Mouse (Mus musculus) adrenal gland, postnatal 4 days (tissue): ENCODE data around the gene Mrto4. TPM values are rescaled to one million over a fixed set of nuclear protein-coding genes. Genes with fewer than 3 reads are reported as not detected.

Source experiments
- DNase-seq, 2 experiments: peaks; one replicate each; pipeline ENCODE4 v3.0.0; 2021 to 2022; ENCODE audit warnings: low spot score in 2 of 2, mixed read lengths in 2 of 2
- total RNA-seq, 2 experiments: library from RNA; stranded (reverse); gene quantifications; 2 replicates each; pipeline ENCODE4 v1.2.3; 2021

Mrto4 gene
- total RNA-seq, 2 experiments from 2014 or later = 71.0 to 71.8 TPM

DNA sequence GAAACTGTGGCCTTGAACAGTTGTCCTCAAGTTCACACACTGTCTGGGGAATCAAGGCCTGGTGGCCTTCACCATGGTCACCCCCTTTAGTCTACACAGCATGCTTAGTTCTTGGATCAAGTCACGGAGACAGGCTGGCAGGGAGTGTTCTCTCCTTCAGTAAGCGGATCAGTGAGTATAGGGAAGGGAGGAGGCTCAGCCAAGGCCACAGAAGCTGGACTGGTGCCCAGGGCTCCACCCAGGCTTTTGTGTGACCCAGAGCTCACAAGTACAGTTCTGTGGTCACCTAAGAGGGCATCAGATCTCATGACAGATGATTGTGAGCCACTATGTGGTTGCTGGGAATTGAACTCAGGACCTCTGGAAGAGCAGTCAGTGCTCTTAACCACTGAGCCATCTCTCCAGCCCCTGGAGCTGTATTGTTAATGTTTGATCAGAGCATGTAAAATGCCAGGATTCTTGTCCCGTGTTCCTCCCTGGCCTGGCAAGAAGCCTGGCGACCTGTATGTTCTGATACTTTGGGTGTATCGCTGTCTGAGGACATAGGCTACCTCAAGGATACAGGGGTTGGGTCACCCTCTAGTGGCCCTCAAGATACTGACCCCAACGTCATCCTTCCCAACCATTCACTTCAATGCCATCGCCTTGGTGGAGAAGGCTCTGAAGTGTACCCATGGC lies 10.7 kb downstream of the Mrto4 start:
- DNase-seq = peak; percentile 42 to 63

DNA sequence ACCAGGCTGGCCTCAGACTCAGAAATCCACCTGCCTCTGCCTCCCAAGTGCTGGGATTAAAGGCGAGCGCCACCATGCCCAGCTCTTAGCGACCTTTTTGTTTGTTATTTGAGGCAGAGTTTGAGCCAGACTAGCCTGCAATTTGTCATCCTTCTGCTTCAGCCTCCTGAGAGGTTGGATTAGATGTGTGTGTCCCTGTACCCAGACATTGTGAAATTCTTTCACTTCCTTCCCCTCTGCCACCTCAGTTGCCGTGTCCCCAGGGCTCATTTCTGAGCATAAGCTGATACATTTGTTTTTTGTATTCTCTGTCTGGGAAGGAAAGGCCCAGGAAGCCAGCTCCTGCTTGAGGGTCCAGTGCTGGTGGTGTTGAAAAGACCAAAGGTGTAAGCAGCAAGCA lies 11.5 kb downstream of the Mrto4 start:
- DNase-seq = no peak

DNA sequence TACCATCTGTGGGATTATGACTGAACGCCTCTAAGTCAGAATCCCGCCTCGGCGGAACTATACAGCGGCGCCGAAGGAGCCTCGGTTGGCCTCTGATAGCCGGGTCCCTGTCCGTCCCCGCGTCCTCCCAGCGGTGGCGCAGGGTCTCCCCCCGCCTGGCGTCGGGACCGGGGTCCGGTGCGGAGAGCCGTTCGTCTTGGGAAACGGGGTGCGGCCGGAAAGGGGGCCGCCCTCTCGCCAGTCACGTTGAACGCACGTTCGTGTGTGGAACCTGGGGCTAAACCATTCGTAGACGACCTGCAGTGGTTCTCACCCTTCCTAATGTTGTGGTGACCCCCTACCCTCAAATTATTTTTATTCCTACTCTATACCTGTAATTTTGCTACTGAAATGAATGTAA lies 14.2 kb downstream of the Mrto4 start:
- no peak for DNase-seq

DNA sequence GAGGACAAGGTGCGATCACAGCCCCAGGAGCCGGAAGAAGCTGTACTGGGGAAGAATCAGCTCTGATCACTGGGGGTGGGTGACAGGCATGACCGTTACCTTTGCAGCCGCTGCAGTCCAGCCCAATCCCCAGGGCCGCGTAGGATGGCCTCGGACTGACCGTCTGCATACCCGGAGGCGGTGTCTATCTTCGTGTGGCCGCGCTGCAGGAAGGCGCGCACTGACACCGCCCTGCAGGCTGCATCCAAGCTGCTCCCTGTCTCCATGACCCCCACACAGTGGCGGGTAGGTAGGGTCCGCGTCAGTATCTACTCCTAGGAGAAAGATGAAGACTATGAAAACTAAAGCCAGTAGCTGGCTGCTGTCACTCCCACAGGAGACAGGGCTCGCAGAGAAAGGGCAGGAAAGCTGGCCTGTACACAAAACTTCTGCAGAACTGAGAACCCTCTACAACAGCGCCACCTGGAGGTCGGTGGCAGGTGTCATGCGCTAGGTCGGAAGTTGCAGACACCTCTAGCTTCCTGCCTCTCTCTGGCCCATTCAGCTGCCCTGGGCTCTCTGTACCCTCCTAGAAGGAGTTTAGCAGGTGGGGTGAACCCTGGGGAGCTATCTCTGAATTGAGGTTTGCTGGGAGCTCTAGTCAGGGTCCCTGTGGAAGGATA lies 15.4 kb downstream of the Mrto4 start:
- DNase-seq = peak; percentile 57 to 68

DNA sequence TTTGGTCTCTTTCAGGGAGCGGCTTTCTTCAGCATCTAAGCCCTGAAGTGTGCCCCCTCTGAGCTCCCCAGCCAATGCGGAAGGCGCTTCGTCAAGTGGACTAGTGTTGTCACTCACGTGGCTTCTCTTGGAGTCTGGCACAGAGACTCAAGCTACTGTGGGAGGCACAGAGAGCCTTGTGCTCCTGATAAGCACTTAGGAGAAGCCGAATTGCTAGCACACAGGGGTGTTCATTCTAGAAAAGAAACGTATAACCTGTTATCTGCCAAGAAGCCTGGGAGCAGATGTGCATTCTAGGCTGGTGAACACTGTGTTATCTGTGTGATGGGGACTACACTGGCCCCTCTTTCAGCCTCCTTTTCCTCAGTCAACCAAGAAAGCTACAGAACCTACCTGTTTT lies 16.9 kb downstream of the Mrto4 start:
- DNase-seq = no peak

DNA sequence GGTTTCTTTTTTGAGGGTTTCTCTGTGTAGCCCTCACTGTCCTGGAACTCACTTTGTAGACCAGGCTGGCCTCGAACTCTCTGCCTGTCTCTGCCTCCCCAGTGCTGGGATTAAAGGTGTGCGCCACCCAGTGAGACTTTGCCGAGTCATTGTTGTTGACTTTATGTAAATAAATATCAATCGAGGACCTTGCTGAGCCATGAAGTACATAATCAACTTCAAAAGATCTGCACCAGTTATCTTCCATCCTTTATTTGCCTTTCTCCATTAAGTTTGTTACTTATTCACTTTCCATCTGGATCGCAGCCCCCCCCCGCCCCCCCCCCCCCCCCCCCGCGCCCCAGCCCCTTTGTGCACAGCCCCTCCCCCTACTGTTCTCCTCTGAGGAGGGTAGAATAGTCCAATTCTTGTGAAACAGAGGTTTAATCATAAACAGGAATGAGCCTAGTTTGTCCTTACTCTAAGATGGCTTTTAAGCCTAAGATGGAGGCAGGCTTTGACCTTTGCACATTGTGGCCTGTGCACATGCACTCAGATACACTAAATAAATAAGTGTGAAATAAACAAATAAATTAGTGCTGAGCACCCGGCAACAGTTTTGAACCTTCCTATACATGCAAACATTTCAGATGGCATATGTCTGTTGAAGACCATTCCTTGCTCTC lies 17.6 kb downstream of the Mrto4 start:
- DNase-seq = no peak

DNA sequence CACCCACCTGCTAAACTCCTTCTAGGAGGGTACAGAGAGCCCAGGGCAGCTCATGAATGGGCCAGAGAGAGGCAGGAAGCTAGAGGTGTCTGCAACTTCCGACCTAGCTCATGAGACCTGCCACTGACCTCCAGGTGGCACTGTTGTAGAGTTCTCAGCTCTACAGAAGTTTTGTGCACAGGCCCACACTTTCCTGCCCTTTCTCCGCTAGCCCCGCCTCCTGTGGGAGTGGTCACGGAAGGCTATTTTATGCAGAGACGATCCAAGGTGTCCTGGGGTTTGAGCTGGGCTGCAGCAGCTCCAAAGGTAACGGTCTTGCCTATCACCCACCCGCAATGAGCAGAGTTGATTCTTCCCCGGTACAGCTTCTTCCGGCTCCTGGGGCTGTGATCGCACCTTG lies 21.8 kb downstream of the Mrto4 start:
- peak in 1 of 2 experiments; percentile 56 for DNase-seq

DNA sequence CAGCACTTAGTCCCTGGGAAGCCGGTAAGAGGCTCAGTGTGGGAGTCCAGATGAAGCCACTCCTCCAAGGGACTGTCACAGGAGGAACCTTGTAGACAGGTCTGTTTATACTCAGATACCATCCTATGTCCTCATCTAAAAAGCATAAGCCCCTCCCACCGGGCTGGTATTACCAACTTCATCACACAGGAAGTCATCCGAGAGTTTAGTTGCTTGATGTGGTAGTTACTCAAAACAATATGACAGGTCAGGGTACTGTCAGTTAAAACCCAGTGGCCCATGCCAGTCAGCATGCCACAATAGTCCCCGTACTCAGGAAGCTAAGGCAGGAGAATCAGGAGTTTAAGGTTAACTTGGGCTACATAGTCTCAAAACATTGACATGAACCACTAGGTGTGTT lies 32.6 kb downstream of the Mrto4 start:
- DNase-seq = no peak

DNA sequence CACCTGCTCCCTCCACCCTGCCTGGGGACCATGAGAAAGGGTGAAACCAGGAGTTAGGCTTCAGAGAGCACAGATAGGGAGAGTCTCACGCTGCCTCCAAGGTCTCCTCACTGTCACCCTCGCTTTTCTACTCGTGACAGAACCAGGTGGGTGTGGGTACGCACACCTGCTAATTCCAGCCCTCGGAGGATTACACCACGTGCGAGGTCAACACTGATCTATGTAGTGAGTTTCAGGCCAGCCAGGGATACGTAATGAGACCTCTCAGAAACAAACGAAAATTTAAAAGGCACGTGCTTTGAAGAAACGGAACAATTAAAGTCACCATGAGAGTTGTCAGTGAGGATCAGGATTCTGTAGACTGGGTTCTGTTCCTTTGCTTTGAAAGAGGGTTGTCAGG lies 33.9 kb downstream of the Mrto4 start:
- no peak for DNase-seq

DNA sequence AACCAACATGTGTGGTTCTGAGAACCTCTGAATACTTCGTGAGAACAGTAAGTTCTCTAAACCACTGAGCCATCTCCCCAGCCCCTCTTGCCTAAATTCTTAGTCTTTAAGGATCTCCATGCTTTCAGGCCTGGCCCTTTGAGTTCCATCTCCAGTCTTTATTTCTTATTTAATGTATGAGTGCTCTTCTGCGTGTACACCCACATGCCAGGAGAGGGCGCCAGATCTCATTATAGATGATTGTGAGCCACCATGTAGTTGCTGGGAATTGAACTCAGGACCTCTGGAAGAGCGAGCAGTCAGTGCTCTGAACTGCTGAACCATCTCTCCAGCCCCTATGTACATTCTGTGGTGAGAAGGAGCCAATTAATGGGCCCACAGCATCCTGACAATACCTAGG lies 39.7 kb downstream of the Mrto4 start:
- DNase-seq = no peak

DNA sequence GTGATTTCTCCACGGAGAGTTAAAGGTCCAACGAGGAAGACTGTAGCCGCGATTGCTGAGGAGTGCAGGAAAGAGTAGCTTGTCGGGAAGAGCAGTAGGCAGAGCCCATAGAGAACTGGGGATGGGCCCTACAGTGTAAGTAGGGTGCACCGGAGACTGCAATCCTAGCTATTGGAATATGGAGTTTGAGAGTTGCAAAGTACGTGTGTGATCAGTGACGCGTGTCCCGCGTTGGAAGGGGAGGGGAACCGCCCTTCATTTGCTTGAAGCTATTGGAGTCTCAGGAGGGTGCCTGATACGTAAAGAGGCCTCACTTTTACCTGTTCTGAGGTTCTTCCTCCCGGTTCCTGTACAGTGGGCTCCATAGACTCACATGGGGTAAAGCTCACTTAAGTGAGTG lies 40.7 kb downstream of the Mrto4 start:
- DNase-seq = no peak

DNA sequence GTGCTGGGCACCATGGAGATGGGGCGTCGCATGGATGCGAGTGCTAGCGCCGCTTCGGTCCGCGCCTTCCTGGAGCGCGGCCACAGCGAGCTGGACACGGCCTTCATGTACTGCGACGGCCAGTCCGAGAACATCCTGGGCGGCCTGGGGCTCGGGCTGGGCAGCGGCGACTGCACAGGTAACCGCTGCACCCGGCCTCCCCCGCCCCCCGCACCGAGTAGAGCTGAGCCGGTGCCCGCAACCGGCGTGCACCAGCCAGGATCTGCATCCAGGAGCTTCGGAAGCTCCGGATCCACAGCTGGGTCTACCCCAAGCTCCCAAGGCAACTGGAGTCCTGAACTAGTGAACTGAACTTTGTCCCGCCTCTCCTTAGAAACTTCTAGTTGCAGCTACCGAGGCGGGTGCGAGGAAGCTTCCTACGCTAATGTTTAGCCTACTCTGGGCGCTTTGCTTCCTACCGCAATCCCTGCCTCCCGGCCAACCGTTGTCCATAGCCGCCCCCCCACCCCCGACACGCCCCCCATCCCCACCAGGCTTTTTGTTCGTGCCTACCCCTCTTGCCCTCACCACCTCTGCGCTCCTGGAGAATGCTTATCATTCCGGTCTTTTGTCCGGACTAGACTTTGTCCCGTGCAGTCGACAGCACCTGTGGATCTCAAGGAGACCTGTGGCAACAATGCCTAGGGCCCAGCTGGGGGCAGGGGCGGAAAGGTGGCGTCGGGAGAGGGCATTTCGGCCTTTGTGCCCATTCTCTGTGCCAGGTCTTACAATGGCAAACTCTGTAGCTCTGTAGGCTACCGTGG lies 41.3 kb downstream of the Mrto4 start:
- DNase-seq = no peak

DNA sequence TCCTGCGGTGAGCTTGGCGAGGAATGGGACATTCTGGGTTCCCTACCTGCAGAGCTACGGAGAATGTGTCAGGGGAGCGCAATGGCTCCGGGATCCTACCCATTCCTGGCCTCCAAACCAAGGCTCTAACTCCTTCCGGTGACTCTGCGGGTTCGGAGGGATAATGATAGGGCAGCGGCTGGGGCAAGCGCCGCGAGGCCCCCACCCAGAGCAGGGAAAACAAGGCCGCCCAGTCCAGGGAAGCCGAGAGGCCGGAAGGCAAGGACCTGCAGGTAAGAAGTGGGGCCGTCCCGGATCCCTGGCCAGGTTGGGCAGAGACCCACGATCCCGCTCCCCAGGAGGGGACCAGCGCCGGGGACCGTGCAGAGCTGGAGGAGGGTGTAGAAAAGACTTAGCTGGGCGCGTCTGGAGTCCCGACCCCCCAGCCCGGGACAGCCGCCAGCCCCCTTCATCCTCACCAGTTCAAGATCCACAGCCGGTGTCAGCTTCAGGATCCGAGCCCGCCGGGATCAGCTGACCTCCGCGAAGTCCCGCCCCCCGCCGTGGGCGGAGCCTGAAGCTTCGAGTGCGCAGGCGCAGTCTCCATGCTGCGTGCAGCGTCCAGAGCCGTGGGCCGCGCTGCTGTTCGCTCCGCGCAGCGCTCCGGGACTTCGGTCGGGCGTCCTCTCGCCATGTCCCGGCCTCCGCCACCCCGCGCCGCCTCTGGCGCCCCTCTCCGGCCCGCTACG lies 42.0 kb downstream of the Mrto4 start, which contains the start of the genes Pqlc2 and Akr7a5:
Gene Pqlc2 (minus strand): TSS at position 538 of the 728 bp plus-strand sequence.
Gene Akr7a5 (plus strand): TSS at position 574 of the 728 bp plus-strand sequence.
- DNase-seq = peak; percentile 96 to 98

DNA sequence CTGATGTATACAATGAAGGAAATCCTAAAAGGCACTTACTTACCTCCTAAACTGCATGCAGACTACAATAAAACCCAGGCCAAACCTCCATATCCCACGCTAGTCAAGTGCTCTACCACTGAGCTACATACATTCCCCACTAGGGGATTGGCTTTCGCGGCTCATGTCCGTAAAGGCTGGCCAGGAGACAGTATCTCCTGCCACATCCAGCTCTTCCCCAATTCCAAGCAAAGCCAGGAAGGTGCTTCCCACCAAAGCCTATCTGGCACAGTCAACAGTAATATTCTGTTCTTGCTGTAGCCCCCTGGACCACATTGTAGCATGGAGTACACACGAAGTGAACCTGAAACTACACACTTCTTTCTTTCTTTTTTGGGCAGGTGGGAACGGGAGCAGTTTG lies 42.7 kb downstream of the Mrto4 start:
- DNase-seq = no peak

DNA sequence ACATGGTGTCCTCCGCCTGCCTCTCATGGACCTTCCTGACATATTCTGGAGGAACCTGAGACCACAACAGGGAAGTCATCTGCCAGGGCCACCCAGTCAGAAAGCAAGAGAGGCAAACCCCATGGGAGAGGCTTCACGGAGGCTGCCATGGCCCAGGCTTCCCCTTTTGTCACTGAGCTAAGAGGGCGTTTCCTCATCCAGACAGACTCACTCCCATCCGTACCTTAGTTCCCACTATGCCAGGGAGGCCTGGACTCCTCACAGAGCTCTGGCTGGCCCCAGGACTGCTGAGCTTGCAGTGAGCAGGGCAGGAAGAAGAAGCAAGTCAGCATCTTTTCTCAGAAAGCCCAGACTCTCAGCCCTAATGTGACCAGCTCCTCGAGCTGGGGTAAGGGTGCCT lies 44.5 kb downstream of the Mrto4 start:
- DNase-seq = no peak

DNA sequence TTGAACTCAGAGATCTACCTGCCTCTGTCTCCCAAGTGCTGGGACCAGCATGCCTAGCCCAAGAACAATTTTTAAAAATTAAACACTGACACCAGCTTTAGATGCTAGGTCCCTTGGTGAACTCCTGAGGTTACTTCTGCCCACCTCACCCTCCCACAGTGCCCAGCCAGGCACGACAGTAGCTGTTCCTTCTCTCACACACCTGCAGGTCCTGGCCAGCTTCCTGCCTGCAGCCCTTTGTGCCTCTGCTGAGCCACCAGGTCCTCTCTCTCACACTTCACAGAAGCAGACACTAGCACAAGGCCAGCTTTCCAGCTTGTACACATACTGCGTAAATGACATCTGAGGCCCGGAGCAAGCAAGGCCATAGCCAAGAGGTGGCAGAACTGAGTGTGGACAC lies 46.9 kb downstream of the Mrto4 start:
- DNase-seq = no peak

DNA sequence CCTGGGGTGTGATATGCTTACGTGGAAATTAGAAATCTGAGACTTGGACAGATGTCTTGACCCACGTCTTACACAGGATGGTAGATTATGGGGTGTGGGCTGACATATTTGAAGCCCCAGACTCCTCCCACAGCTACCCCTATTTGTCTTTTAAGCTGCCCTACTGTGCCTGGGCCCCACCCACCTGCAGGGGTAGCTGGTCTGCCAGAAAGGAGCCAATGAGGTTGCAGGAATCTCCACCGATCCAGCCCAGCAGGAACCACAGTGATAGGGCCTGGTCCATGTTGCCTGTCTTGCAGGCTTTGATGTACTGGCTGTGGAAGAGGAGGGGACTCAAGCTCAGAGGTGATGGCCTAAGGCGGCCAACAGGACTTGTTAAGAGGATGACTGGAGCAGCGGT lies 50.1 kb downstream of the Mrto4 start:
- no peak for DNase-seq

DNA sequence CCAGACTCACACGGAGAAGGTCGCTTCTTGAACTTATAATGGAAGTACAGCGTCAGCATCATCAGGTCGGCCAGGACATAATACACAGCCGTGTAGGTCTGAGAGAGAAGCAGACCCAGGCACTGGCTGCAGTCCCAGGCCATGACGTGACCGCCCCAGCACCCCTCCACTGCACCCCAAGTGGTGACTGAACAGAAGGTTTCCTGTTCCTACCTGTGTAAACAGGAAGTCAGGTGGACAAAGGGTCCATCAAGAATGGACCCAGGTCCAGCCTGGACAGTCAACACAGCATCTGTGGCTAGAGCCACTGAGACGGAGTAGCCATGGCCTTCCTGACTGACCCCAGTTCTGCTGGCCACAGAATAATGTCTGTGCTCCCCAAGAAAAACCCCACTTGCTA lies 50.6 kb downstream of the Mrto4 start:
- no peak for DNase-seq

DNA sequence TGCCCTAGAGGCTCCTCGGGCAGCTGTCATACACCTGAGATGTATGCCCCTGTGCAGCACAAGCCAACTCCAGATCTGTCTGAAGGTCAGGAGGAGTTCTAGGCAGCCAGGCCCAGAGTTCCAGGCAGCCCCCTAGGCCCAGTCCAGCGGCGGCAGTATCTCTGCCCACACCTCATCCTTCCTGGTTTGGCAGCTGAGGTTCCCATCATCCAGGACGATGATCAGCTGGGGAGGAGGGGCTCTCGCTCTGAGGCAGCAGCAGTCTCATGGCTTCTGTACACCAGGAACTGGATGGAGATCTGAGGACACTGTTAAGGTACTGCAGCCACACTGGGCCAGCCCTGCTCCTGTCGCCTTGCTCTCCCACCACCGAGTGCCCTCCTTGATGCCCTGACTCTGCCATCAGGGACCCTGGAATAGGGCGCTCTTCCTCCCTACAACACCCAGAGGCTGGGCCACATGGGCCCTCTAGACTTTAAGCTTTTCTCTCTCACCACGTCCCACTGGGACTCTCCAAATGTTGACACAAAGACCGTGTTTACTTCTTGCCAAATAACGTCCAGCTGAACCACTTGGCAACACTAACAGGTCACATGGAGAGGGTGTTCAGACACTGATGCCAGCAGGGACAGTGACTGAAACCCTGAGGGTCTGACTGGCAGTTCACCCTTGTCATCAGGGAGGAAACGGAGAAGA lies 53.6 kb downstream of the Mrto4 start:
- DNase-seq = no peak

DNA sequence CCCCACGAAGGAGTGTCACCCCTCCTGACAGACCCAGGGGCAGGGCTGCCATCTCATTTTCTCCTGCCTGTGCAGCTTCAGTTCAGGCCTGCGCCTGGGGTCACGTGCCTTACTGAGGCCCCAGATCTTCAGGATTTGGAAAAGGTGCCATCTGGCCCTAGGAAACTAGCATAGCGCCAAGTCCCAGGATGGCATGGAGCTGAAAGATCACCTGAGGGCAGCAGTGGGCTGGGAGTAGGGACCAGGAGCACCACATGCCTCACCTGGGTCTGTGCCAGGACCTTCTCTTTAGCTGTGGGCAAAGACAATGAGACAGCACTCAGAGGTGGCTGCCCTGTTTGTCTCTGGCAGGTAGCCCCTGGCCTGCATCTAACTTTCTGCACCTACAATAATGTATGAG lies 54.8 kb downstream of the Mrto4 start:
- DNase-seq = no peak
